Mouse (Mus musculus) lung, postnatal 0 days (tissue): Measurements from ENCODE around the gene Eif2s2. TPM values are rescaled to one million over a fixed set of nuclear protein-coding genes. Genes with fewer than 3 reads are reported as not detected.

Experiments
- ATAC-seq: fragments of 200-750 bp; cut with Nextera tagmentation; 2 replicates; pipeline ENCODE4 v1.8.0; 2017; ENCODE audit warnings: moderate library complexity
- DNase-seq: peaks from one replicate; pipeline ENCODE4 v3.0.0-alpha.2; 2016; ENCODE audit warnings: low spot score
- H3K27ac ChIP-seq: fragments of 300-500 bp; sonication (generic); 2 replicates; pipeline ENCODE4 v1.5.1; 2014; ENCODE audit warnings: antibody characterized with exemption, mild to moderate bottlenecking, low read length, mixed read lengths
- H3K27me3 ChIP-seq: fragments of 300-500 bp; sonication (generic); replicated peaks from 2 replicates; pipeline ENCODE4 v1.6.1; 2014; ENCODE audit warnings: low read length, mixed read lengths; ENCODE audit not compliant: insufficient read depth
- H3K36me3 ChIP-seq: fragments of 300-500 bp; sonication (generic); 2 replicates; pipeline ENCODE4 v1.6.1; 2014; ENCODE audit warnings: low read length, mixed read lengths; ENCODE audit not compliant: insufficient read depth
- H3K4me1 ChIP-seq: fragments of 300-500 bp; sonication (generic); 2 replicates; pipeline ENCODE4 v1.6.1; 2014; ENCODE audit warnings: antibody characterized with exemption, low read depth, low read length, mixed read lengths; ENCODE audit not compliant: insufficient read depth
- H3K4me2 ChIP-seq: fragments of 300-500 bp; sonication (generic); replicated peaks from 2 replicates; pipeline ENCODE4 v1.6.1; 2014; ENCODE audit warnings: low read depth, mild to moderate bottlenecking, low read length, moderate library complexity, mixed read lengths
- H3K4me3 ChIP-seq: fragments of 300-500 bp; sonication (generic); 2 replicates; pipeline ENCODE4 v1.5.1; 2014; ENCODE audit warnings: low read depth, low read length
- H3K9ac ChIP-seq: fragments of 300-500 bp; sonication (generic); replicated peaks from 2 replicates; pipeline ENCODE4 v1.6.1; 2014; ENCODE audit warnings: low read depth, mild to moderate bottlenecking
- H3K9me3 ChIP-seq: fragments of 300-500 bp; sonication (generic); 2 replicates; pipeline ENCODE4 v1.6.1; 2016; ENCODE audit warnings: low read length, mixed read lengths
- CTCF ChIP-seq: IDR thresholded peaks from 2 replicates; pipeline ENCODE4 v1.5.1; 2016; ENCODE audit warnings: antibody characterized with exemption, mild to moderate bottlenecking
- EP300 ChIP-seq: IDR thresholded peaks from 2 replicates; pipeline ENCODE4 v1.6.1; 2016; ENCODE audit warnings: antibody characterized with exemption, mild to moderate bottlenecking, control low read depth
- WGBS: fragments of 180-500 bp; shearing (Covaris S2); extraction: QIAGEN DNeasy Blood & Tissue Kit; methylation state at CpG from one replicate; pipeline ENCODE4 v1.1.7; 2014; 5-methylcytosine and 5-hydroxymethylcytosine counted together
- polyA plus RNA-seq: library from polyadenylated mRNA; unstranded; fragments of >200 nt; fragmentation: Nextera tagmentation; extraction: Ambion mirVana; gene quantifications from 2 replicates; pipeline ENCODE4 v1.2.1, GENCODE M21; 2015

The Eif2s2 gene
- polyA plus RNA-seq: 59.4 and 59.8 TPM in 2 replicates

- peak; percentile 9 for TF ChIP-seq CTCF
- TF ChIP-seq EP300: no peak
- under 1% methylated on average over 73 of the region's 75 CpGs for WGBS
Measured at GRCm38 (mm10) chr2:154892201-154893044, at the start of gene Eif2s2. Gene Eif2s2 (minus strand): TSS chr2:154892935.

GRCm38 (mm10) chr2:154941952-154942351 lies 49.2 kb upstream of the Eif2s2 start:
- no peak for ATAC-seq
- no peaks in the 10 kb centered on the region for H3K4me1 ChIP-seq
- 72% methylated on average over 10 of the region's 10 CpGs for WGBS

More at GRCm38 (mm10) chr2:154892201-154893044, at the start of gene Eif2s2:
- H3K9ac ChIP-seq: peak within 1 kb of the TSS; percentile 86
- H3K36me3 ChIP-seq: no peaks in the 10 kb centered on the region; the same call in 1 of the 2 replicates
- H3K27me3 ChIP-seq: no peaks in the 10 kb centered on the region
- peak within 1 kb of the TSS; percentile 84 for H3K4me3 ChIP-seq
- no peaks in the 10 kb centered on the region for H3K4me1 ChIP-seq
- DNase-seq (peak; percentile 99), ATAC-seq (peak; percentile 99)
- peak within 1 kb of the TSS; percentile 94 for H3K27ac ChIP-seq
- H3K9me3 ChIP-seq: no peaks in the 10 kb centered on the region
- peak within 1 kb of the TSS; percentile 71 for H3K4me2 ChIP-seq

GRCm38 (mm10) chr2:154937547-154938390 lies 45.0 kb upstream of the Eif2s2 start:
- no peak for ATAC-seq
- no peak for DNase-seq
- Histone ChIP-seq H3K4me1 (no peaks in the 10 kb centered on the region), H3K9me3 (no peaks in the 10 kb centered on the region), H3K27me3 (no peaks in the 10 kb centered on the region), H3K4me2 (no peak overlapping the region), H3K27ac (no peak overlapping the region), H3K36me3 (no peaks in the 10 kb centered on the region), H3K9ac (no peak overlapping the region), H3K4me3 (no peak overlapping the region)
- TF ChIP-seq EP300 (no peak), CTCF (no peak)
- 66% methylated on average over 8 of the region's 8 CpGs for WGBS

More at GRCm38 (mm10) chr2:154941952-154942351, 49.2 kb upstream of the Eif2s2 start:
- H3K27ac ChIP-seq: no peak overlapping the region
- no peak for DNase-seq
- no peaks in the 10 kb centered on the region for H3K27me3 ChIP-seq
- no peaks in the 10 kb centered on the region for H3K9me3 ChIP-seq
- H3K36me3 ChIP-seq: no peaks in the 10 kb centered on the region
- H3K9ac ChIP-seq: no peak overlapping the region
- H3K4me3 ChIP-seq: no peak overlapping the region
- no peak overlapping the region for H3K4me2 ChIP-seq
- no peak for TF ChIP-seq EP300
- TF ChIP-seq CTCF: no peak

- no peak overlapping the region for H3K4me2 ChIP-seq
- H3K4me3 ChIP-seq: no peak overlapping the region
- no peaks in the 10 kb centered on the region for H3K27me3 ChIP-seq
- no peak for TF ChIP-seq EP300
- no peak for TF ChIP-seq CTCF
- no peak for DNase-seq
- H3K9me3 ChIP-seq: no peaks in the 10 kb centered on the region
- no peaks in the 10 kb centered on the region for H3K36me3 ChIP-seq
- H3K4me1 ChIP-seq: no peaks in the 10 kb centered on the region
- H3K9ac ChIP-seq: no peak overlapping the region
- no peak overlapping the region for H3K27ac ChIP-seq
- 67% methylated on average over 11 of the region's 11 CpGs for WGBS
- no peak for ATAC-seq
Measured at GRCm38 (mm10) chr2:154936536-154937155, 43.9 kb upstream of the Eif2s2 start.

GRCm38 (mm10) chr2:154936106-154936505 lies 43.4 kb upstream of the Eif2s2 start:
- ATAC-seq: 0 out of 2 replicates have a peak, but pooled peaks have one; percentile 21
- DNase-seq: peak; percentile 66
- H3K9me3 ChIP-seq: no peaks in the 10 kb centered on the region
- H3K27me3 ChIP-seq: no peaks in the 10 kb centered on the region
- no peak overlapping the region for H3K4me2 ChIP-seq
- 55% methylated on average over 6 of the region's 6 CpGs for WGBS
- TF ChIP-seq EP300 (no peak), CTCF (no peak)
- no peaks in the 10 kb centered on the region for H3K36me3 ChIP-seq
- no peak overlapping the region for H3K27ac ChIP-seq
- no peaks in the 10 kb centered on the region for H3K4me1 ChIP-seq
- H3K4me3 ChIP-seq: no peak overlapping the region
- H3K9ac ChIP-seq: no peak overlapping the region

- 54% methylated on average over 4 of the region's 4 CpGs for WGBS
- Histone ChIP-seq H3K4me3 (no peak overlapping the region), H3K36me3 (no peaks in the 10 kb centered on the region), H3K9ac (no peak overlapping the region), H3K4me2 (no peak overlapping the region), H3K27ac (no peak overlapping the region), H3K4me1 (no peaks in the 10 kb centered on the region), H3K9me3 (no peaks in the 10 kb centered on the region), H3K27me3 (no peaks in the 10 kb centered on the region)
- DNase-seq: peak; percentile 48
- TF ChIP-seq EP300: no peak
- TF ChIP-seq CTCF: peak; percentile 25
- ATAC-seq: no peak
Measured at GRCm38 (mm10) chr2:154933884-154934283, 41.1 kb upstream of the Eif2s2 start.
